Mouse (Mus musculus) left cerebral cortex, postnatal 36 days (tissue): ENCODE data around the gene Dgcr8. TPM values are rescaled to one million over a fixed set of nuclear protein-coding genes. Genes with fewer than 3 reads are reported as not detected.
"Not testable (repeated sequence)": the region's sequence is repeated elsewhere in the genome, so short reads cannot be mapped to it uniquely, and the experiment has no call there.

Experiments used
- DNase-seq, 2 experiments: peaks; one replicate each; pipeline ENCODE4 v3.0.0; 2021 to 2022; ENCODE audit warnings: low spot score in 2 of 2, mixed read lengths in 1 of 2
- intact Hi-C: fragments of 180-260 bp; cut with DNase I; formaldehyde crosslinking; loops from one replicate; pipeline ENCODE4 v1.15.1; 2025
- total RNA-seq, 2 experiments: library from RNA; stranded (reverse); gene quantifications; 2 replicates each; pipeline ENCODE4 v1.2.3; 2021

The Dgcr8 gene
- 10 to 100 TPM; 31.7 to 48.3 TPM for total RNA-seq

DNA sequence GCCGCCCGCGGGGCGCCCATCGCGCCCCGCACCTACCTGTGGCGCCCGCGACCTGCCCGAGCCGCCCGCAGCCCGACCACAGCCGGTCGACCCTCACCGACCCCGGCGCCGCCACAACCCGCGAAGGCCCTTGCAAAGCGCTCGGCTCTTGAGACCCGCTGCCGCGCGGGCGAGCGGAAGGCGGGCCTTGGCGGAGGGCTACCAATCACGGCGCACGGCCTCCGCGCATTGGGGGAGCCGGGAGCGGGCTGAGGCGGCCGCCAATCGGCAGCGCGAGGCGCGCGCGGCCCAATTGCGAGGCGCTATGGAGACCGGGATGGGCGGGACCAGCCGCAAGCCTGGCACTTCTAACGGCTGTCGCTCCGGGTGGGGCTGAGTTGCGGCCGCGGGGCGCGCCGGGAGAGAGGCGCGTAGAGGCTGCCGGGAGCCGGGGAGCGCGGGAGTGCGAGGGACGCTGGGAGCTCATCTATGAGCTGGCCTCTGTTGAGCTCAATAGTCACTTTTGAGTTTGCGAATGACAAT lies at the start of gene Dgcr8:
TSS of gene Dgcr8 (minus strand) at position 180 of the 522 bp plus-strand sequence.
- intact Hi-C loops = loop anchor here (5.0 kb wide), 1 partner anchor 42 kb away; the partner anchor contains the start of genes Ranbp1 and Trmt2a
- peak; percentile 99 for DNase-seq

DNA sequence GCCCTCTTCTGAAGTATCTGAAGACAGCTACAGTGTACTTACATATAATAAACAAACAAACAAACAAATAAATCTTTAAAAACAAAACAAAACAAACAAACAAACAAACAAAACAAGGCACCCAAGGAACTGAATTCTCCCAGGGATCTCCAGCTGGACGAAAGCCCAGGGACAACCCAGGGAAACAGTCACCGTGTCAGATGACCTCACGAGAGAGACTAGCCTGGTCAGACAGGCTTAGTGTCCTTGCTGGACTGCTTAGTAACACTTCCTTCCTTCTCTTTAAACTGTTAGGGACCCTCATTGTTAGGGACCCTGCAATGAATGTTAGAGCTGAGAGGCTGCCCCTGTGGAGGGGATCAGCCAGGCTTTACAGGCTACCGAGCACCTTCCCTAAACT lies 48.2 kb upstream of the Dgcr8 start:
- intact Hi-C loops = no loop called here
- no peak for DNase-seq

DNA sequence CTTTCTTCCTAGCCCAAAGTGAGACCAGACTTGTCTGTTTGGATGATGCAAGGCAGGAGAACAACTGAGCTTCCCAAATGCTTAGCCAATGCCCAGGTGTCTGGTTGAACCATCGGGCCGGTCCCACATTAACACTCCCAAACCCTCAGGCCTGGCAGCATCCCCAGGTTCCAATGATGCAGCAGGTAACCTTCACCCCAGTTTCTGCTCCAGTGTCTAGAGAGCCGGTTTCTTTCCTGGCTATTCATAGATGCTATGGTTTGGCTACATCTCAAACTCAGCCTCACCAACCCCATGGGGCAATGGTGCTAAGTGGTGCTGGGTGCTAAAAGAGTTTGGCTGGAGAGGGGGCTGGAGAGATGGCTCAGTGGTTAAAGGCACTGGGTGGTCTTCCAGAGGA lies 46.9 kb upstream of the Dgcr8 start:
- intact Hi-C loops = no loop called here
- no peak for DNase-seq

DNA sequence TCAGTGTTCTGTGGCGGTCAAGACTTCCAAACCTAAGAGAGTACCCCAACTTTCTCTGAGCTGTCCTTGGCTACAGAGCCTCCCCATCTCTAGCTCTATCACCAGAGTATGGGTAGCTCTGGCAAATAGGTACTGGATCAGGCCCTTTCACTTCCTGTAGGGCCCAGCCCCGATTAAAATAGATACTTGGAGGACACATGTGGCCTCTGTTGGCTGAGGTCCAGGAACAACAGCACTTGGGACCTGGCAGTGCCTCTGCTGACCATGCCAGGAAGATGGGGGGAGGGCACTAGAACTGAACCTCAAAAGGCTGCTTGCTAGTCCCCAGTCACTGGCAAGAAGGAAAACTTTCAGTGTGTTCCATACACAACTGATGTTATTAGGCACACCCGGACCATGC lies 44.9 kb upstream of the Dgcr8 start:
- intact Hi-C loops = no loop called here

DNA sequence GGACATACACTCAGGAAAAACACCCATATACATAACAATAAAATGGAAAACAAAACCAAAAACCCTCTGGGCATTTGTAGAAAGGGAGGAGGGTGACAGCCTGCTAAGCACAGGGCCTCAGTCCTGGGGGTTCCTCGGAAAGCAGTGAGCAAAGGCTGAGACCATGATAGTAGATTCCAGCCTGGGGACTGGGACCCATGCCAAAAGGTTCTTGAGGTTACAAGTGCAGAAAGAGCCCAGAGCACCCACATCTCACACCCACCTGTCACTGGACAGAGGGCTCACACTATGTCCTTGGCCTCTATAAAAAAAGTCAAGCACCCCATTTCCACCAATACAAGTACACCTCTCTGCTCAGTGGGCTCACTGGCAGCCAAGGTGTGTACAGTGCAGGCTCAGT lies 39.5 kb upstream of the Dgcr8 start:
- no peak for DNase-seq
- intact Hi-C loops = no loop called here

More for the DNA sequence above, 44.9 kb upstream of the Dgcr8 start:
- no peak for DNase-seq

DNA sequence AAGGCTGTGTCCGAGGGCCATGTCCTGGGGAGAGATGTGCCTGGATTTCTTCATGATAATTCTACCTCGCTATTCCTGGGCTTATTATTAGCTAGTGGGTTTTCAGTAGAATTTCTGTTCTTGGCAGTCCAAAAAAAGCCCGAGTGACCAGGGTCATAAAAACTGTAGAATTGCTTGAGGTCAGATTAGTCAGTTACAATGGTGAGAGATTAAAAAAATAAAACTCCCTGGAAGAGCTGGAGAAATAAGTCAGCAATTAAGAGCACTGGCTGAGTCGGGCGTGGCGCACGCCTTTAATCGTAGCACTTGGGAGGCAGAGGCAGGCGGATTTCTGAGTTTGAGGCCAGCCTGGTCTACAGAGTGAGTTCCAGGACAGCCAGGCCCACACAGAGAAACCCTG lies 38.9 kb upstream of the Dgcr8 start:
- no peak for DNase-seq
- intact Hi-C loops = no loop called here

DNA sequence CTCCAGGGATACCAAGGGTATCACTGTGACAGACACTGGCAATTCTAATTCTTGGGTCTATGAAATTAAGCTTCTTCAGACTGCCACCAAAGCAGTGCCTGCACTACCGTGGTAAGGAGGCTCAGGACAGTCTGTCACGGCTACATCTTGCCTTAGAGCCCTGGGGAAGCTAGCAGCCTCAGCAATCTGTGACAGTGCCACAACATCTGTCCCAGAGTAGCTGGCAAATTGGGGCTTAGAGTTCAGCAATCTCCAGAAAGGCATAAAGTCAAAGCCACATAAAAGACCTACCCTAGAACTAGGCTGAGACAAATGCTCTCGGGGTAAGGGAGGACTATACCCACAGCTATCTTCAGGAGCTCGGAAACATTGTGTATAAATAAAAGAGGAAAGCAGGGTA lies 36.7 kb upstream of the Dgcr8 start:
- intact Hi-C loops = no loop called here
- DNase-seq = no peak

DNA sequence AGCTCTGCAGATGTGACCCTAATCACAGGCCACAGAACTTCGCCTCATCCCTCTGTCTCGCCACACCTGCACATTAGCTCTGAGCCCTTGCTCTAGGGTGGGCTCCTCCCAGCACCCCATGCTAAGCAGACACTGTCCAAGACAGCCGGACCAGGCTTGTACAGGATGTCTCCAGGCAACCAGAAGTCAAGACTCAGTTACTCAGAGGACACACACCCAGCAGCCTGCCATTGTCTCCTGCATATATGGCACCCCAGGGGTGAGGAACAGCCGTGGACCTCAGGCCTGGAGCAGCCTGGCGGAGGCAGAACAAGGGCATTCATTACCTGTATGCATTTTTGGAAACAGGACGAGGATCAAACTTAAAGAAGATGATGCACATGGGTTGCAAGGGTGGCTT lies 35.0 kb upstream of the Dgcr8 start:
- intact Hi-C loops = no loop called here
- no peak for DNase-seq

DNA sequence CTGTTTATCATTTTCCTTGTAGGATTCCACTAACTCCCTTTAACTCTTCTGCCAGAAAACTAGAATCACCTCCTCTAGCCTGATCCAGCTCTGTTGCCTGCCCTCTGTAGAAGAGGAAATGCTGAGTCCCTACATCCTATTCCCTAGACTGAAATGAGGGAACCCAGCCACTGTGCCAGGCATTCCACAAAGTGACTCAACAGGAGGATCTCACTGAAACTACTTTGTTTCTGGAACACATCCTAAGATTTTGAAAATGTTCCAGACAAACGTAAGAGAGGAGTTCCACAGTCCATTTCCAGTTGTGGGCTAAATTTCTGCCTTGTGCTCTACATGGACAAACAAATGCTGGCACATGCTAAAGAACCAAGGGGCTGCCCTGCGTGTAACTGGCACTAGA lies 34.4 kb upstream of the Dgcr8 start:
- intact Hi-C loops = no loop called here
- DNase-seq = no peak

DNA sequence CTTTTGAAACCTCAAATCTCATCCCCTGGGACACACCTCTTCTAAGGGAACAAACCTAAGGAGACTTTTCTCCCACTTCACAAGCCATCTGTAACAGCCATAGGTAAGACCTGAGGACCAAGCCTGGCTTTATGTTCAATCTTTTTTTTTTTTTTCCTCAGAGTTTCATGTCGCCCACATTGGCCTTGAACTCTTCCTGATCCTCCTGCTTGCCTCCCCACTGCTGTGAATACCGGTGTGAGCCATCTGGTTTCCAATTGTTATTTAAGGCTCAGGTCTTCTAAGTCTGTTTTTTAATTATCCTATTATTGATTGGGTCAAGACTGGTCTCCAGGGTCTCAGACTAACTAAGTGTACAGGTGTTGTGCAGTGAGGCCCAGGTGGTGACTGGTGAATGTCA lies 32.4 kb upstream of the Dgcr8 start:
- intact Hi-C loops = no loop called here
- DNase-seq = no peak

DNA sequence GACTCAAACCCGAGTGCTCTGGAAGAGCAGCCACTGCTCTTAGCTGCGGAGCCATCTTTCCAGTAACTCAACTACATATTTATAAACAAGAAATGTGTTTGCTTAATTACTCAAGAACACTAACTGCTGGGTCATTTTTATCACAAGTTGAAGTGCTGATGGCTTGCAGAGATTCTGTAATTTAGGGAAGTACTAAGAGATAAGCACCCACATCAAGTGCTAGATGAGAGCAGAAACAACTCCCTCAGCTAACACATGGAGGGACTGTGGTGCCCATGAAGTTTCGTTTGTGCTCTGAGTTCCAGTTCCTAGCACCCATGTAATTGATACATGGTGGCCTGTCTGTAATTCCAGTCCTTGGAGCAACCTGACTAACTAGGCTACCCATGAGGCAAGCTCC lies 29.9 kb upstream of the Dgcr8 start:
- intact Hi-C loops = no loop called here
- DNase-seq = no peak

DNA sequence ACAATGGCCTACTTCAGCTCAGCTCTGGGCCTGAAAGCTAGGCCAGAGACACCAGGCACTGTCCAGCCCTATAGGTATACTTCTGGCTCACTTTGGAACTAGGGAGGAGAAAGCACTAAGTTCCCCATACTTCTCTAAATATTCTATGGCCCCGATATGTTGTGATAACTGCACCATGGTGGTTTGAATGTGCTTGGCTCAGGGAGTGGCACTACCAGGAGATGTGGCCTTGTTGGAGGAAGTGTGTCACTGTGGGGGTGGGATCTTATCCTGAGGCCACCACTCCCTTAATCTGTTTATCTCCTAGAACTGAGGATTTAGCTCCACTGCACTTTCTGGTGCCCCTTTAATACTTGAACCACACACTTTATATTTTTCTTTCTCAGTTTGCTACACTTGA lies 19.1 kb upstream of the Dgcr8 start:
- DNase-seq = no peak
- intact Hi-C loops = no loop called here

DNA sequence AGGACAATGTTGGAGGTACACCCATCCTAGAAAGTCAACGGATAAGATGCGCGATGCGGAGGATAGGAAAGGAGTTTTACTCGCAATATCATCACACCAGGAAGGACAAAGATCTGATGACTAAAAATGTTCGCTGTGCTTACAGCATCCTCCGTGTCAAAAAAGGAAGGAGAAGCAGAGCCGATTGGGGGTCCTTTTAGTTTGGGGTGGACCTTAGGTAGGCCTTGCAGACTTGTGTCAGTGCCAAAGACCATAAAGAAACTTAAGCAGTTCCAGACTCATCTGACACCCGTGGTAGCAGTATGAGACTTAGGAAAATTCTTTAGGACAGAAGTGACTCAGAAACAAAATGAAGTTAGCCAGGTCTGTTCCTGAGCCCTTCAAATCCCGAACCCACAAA lies 568 bp upstream of the Dgcr8 start:
- intact Hi-C loops = loop anchor here (5.0 kb wide), 1 partner anchor 42 kb away; the partner anchor contains the start of genes Ranbp1 and Trmt2a
- DNase-seq = not testable (repeated sequence)

DNA sequence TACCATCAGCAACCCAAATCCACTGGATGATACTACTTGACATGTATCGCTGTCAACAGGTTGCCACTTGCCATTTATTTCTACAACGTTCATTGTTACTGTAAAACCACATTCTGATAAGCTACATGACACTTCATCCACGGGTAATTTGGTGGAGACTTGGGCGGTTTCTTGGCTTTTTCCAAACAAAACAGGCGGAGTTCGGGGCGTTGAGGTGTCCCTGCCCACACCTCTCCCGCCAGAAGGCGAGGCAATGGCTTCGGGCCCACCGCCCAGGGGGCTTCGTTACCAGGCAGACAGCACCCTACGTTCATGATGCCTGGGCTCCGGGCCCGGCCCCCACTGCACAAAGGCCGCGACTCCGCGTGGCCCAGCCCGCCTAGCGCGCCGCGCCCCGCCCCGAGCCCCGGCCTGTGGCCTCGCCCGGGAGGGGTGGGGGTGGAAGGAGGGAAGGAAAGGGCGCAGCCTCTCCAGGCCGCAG lies 425 bp downstream of the Dgcr8 start:
- intact Hi-C loops = loop anchor here (5.0 kb wide), 1 partner anchor 41 kb away; the partner anchor contains the start of genes Ranbp1 and Trmt2a
- no peak for DNase-seq

DNA sequence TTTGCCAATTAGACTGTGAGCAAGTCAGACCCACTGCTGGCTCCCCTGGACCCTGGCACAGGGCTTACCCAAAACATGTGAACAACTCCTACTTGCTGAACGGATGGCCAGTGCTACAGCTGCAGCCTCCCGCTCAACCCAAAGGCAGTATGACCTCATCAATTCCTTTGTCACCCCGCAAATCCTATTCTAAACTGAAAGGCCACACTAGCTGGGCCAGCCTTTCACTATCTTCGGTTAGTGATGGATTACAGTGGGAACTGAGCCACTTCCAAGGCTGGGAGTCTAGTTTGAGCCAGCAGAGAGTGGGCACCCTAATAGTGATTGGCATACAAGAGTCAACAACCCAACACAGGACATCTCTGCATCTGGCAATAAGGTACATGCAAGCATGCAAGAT lies 880 bp downstream of the Dgcr8 start:
- DNase-seq = no peak
- intact Hi-C loops = loop anchor here (5.0 kb wide), 1 partner anchor 41 kb away; the partner anchor contains the start of genes Ranbp1 and Trmt2a

DNA sequence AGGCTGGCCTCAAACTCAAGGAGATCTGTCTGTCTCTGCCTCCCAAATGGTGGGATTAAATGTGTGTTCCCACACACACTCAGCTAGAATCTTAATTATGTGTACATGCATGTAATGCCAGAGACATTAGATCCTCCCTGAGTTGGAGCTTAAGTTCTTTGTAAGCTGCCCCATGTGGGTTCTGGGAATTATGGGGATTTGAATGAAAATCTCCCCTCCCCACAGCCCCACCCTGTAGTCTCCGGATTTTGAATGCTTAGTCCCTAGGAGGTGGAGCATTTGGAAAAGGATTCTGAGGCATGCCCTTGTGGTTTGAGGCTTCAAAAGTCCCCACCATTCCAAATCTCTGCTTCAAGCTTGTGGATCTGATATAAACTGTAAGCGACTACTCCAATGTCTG lies 13.9 kb downstream of the Dgcr8 start:
- intact Hi-C loops = no loop called here
- no peak for DNase-seq

DNA sequence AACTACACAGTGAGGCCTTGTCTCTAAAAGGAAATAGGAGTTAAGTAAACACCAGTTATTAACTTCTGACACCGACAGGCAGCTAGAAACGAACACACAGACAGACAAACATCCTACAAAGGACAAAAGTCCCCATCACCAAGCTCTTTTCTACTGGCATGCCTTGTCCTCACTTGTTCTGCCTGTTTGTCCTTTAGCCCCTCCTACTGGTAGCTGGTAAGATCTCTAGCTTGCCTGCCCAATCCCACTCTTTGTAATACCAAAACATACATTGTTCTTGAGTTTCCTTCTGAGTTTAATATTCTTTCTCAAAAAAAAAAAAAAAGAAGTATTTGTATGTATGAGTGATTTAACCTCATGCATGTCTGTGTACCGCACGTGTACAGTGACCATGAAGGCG lies 20.9 kb downstream of the Dgcr8 start:
- no peak for DNase-seq
- intact Hi-C loops = no loop called here

DNA sequence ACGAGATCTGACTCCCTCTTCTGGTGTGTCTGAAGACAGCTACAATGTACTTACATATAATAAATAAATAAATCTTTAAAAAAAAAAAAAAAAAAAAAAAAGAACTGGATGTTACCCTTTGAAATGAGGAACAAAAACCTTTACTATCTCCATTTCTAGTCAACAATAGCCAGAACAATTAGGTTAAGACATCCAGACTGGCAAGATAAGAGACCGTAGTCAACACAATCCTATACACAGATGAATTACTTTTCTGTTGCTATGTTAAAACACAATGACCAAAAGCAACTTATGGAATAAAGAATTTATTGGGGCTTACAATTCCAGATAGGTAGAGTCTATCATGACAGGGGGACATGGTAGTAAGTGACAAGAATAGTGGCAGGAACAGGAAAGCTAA lies 24.0 kb downstream of the Dgcr8 start:
- intact Hi-C loops = no loop called here
- no peak for DNase-seq

DNA sequence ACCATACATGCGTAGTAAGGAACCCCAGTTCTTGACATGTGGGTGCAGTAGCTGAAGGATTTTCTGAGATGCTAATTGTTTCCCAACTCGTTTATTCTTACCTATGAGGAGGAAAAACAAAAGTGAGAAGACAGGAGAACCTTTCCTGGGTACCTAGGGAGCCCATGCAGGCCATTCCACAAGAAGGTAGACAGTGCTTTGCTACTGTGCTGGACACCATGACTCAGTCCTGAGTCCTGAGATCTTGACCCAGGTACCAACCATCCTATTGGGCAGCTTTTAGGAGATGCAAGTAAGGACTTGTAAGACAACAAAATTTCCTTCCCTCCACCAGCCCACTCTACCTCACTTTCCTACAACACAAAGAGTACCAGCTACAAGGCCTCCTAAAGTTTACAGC lies 30.8 kb downstream of the Dgcr8 start, which contains the start of gene Gm49776:
TSS of gene Gm49776 (minus strand) at position 101 of the 400 bp plus-strand sequence.
- no peak for DNase-seq
- intact Hi-C loops = no loop called here

DNA sequence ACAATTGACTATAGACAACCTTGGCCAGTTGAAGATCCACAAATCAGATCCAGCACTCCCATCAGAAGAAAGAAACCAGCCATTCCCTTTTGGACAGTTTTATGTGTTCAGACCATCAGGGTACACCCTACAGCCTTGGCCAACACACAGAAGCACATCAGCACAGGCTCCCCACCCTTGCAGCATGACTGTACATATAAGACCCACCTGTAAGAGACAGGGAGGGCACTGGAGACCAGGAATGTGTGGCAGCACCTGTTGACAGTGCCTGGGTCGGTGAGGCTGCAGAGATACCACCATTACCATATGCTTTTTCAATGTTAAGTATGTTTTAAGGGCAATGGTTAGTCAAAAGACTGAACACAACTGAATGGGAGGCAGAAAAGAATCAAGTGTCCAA lies 35.2 kb downstream of the Dgcr8 start:
- no peak for DNase-seq
- intact Hi-C loops = no loop called here

DNA sequence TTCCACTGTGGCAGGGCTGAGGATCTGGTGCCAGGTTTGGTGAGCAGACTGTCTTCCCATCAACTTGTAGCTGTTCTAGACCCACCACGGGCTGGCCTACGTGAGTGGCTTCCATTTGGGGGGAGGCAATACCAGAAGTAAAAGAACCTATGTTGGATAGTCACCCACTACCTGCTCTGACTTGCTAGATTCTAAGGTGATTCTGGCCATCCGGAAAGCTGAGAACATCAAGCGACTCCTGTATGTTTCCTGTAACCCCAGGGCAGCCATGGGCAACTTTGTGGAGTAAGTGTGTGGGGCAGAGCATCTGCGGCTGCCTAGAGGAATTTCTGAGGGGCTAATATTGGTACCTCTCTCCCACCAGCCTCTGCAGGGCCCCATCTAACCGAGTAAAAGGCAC lies 36.3 kb downstream of the Dgcr8 start:
- intact Hi-C loops = no loop called here

More for the DNA sequence above, 36.3 kb downstream of the Dgcr8 start:
- no peak for DNase-seq
